Mouse (Mus musculus): ENCODE data around the gene Phf24.

GRCm38 (mm10) chr4:42963480-42963879 is 47.0 kb downstream of the Phf24 start:
- TF ChIP-seq TCF12 (IDR thresholded peaks at IDR 0.05; ENCODE audit: insufficient read depth, poor library complexity, severe bottlenecking) (no peak), SRF (IDR thresholded peaks at IDR 0.05; ENCODE audit: control insufficient read depth, insufficient read length, low read depth) (no peak), E2F4 (IDR thresholded peaks at IDR 0.05; ENCODE audit: insufficient read depth) (no peak), POLR2A (IDR thresholded peaks at IDR 0.05; ENCODE audit: insufficient read length, low read depth) (no peak), MAX (IDR thresholded peaks at IDR 0.05; ENCODE audit: low read depth) (no peak), MYOG (IDR thresholded peaks at IDR 0.05; ENCODE audit: control insufficient read depth in 1 of 3, insufficient read depth in 1 of 3, insufficient read length in 2 of 3, low read depth in 2 of 3) (no peak)

Measured in myocyte (in vitro differentiated cells).